Mouse (Mus musculus) kidney, adult 18-20 months (tissue): ENCODE measurements at regions not wholly inside any gene's neighbourhood (a gene's known extent, or its start where the extent isn't known, plus 50 kb on each side); places are given as distances from the start of the nearest gene placed in this dataset.
A peak's percentile ranks its signal among the peaks of the same experiment; 100 is the strongest.

Experiments used
- DNase-seq: peaks from one replicate; pipeline ENCODE4 v3.0.0; 2021

DNA sequence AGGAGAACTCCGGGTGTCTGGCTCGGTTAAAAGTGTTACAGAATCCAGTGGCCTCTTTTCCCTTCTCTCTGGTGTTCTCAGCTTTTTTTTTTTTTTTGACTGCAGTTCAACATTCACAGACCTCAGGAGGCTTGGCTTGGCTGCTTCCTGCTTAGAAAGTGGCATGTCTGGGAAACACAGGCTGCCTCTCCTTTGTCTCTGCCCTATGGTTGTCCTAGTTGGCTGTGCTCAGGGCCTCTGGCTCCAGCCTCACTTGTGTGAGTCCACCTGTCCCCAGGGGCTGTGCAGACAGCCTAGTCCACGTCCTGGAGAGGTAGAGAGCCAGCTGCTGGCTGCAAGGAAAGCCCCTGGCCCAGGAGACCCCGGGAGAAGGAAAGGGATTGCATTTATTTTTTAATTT, 212.3 kb upstream of the Rbfox1 start:
- DNase-seq = no peak

DNA sequence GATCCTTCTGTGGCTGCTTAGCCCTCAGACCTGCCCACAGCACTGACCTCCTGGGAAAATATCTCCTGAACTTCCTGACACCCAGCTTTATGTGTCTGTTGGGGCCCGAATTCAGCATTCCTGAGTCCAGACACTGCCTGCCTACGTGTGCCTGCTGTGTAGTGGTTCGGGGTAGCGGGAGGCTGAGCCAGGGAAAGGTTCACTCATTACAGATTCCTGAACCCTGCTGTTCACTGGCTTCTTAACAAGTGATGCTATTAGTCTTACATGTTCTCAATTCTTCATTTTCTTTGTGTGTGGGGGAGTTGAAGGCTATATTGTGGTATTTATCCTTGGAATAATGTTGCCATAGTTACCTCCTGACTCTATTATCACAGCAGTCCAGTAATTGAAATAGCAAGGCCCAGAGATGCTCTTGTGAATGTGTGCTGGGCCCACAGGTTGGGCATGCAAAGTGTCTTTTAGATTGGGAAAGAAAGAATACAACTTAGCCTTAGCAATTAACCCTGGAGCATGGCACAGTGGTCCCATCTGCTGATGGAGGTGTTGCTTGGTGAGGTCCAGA, 216.7 kb upstream of the Rbfox1 start:
- no peak for DNase-seq

DNA sequence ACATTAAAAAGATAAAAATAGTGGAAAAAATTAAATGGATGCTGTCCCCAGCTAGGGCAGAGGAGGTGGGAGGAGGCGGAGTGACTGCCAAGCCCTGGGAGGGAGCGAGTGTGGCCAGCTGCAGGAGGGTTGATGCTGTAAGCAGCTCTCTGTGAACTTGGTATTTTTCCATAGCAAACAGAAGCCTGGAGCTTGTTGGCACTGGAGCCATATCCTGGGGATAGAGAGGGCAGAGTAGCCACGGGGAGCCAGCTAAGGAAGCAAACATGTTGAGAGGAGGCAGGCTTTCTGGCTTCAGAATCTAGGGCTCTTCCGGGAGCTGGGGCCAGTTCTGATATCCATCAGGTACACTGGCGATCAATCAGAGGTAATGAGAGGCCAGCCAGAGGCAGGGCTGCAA, 223.2 kb upstream of the Rbfox1 start:
- peak; percentile 12 for DNase-seq

DNA sequence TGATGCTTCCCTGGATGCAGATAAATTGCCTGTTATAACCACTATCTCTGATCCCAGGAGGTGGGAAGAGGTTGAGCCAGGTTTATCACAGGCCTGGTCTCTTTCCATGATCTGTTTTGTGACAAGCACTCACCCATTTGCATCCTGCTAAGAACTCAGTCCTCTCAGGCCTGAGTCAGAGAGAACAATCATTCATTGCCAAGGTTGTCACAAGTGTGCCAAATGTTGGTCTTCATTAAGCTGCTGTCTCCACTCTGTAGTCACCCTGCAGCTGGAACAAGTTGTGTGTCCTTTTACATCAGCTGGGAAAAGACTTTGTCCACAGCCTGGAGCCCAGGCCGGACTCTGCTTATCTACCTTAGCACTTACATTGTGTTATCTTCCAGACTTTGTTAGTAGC, 233.6 kb upstream of the Rbfox1 start:
- no peak for DNase-seq

DNA sequence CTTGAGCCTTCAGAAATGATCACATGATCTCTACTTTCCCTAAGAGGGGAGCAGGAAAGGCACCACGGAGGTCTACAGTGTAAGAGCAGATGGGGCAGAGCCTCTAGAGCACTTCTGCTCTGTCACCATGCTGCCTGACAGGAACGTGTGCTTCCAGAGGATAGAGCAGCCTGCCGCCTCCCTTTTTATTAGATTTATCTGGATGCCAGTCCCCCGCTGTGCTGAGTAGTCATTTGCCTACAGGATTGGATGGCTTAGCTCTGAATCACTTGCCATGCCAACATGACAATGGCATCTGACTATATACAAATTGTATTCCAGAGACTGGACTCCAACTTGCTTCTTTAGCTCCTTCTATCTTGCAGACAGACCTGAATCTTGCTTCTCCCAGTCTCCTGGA, 234.2 kb upstream of the Rbfox1 start:
- DNase-seq = no peak

DNA sequence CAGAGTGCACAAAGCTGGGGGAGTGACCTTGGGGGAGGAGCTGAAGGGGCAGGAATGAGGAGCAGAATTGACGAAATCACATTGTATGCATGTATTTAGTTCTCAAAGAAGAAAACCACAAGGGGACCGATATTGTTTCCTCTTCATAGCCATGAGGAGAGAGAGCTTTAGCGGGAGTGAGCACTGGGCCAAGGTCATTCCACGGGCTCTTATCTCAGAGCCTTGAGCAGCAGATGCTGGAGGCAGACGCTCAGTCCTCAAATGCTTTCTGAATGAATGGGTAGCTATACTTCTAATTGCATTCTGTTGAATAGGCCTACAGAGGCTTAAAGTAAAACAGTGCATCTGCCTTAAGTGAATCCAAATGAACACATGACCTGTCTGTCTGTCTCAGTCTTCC, 245.2 kb upstream of the Rbfox1 start:
- DNase-seq = no peak

DNA sequence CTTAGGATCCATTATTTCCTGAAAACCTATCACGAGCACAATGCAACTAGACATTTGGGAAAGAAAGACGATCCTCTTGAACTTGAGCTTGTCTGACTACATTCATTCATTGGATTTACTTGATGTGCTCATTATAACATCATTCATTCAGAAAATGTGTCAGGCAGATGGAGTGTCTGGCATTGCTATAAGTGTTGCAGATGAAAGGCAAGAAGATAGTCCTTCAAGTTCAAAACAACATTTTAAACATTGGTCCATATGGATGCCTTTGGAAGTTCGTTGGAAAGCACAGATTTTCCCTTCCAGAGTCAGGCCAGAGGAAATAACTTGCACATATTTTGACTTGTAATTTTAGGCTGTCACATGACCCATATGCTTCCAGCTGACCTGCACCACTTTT, 255.2 kb upstream of the Rbfox1 start:
- DNase-seq = no peak

DNA sequence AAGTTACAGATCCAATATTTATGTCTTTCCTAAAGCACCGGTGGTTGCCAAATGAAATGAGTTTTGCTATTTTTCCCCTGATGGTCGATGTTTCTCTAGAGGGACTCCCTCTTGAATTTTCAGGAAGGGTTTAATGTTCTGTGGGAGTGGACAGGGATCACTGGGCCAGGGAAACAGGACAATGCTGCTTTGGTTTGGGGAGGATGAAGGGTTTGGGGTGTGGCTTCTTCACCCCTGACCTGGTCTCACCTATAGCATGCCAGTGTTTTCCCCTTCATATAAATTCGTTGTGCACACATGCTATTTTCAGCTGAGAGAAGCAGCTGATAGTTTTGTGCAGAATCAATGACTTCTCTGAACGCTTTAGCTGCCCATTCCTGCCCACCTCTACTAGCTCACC, 257.2 kb upstream of the Rbfox1 start:
- DNase-seq = no peak

DNA sequence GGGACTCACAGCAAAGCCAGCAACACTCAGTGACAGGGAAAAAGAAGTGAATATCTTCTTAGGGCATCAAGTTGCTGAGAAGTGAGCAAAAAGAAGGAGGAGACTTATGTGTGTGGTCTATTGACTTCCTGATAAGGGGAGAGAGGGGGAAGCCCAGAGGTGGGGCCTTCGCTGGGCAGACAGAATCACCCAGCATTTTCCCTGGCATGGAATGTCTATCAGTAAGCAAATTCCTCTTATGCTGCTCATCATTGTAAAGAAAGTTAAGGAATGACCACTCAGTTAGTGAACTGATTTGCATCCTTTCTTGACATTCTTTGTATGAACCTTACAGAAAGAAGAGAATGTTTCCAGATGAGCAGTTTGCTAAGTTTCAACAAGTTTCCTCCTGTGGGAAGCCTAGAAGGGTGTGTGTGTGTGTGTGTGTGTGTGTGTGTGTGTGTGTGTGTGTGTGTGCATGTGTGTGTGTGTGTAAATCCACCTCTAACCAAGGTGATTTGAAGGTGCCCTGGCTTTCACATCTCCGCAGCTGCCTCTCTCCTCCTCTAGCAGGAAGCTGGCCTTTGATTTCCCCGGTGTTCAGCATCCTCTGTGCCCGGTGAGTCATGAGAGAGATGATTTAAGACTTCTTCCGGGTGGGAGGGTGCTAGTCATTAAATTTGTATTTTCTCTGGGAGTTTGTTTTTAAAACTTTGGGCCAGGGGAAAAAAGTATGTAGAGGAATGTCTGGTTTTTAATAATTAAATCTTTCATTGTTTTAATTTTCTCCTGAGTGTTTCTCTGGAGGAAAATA, 257.8 kb upstream of the Rbfox1 start:
- no peak for DNase-seq

DNA sequence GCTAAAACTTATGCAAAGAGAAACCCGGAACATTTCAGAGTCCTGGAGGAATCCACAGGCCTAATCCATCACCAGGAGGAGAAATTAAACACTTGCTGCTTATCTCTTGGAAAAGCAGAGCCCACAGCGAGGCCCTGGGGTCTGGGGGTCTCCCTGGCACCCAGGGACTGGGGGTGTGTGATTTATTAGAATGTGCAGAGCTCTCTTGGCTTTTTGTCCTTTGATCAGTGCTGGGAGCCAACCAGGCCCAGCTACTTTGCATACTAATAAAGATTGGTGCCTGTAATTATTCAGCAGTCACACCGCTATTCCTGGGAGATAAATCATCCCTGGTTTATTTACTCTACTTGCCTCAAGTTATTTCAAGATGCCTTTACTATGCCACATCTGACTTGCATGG, 260.0 kb upstream of the Rbfox1 start:
- peak; percentile 4 for DNase-seq

DNA sequence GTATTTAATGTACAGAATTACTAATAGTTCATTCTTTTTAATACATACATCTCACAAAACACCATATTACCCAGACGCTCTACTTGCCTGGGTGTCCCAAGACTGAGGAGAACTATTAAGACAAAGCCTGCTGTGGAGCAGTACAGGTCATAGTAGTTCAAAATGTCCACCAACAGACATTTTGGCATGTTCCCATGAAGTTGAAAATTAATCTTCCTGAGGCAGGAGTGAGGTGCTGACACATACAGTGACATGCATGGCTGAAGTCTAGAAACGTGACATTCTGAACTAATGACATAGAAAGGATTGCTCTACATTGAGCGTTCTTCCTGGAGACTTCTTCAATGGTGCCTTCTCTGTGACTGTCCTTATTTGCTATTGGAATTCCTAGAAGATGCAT, 264.6 kb upstream of the Rbfox1 start:
- no peak for DNase-seq

DNA sequence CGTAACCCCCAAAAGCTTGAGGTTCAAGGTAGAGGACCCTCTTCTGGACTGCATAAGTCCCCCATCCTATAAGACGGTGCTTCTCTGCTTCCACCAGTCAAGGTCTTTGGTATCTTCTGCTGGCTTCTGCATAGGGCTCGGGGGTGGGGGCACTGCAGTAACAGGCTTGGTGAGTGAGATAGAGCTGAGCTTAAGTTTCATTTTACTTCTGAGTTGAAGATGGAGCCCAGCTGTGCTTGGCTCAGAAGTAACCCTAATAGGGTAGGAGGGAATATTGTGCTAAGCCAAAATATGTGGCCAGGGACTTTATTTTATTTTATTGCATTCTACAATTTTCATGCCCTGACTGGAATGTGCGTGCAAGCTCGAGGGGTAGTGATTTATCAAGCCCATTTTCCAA, 268.8 kb upstream of the Rbfox1 start:
- DNase-seq = no peak

DNA sequence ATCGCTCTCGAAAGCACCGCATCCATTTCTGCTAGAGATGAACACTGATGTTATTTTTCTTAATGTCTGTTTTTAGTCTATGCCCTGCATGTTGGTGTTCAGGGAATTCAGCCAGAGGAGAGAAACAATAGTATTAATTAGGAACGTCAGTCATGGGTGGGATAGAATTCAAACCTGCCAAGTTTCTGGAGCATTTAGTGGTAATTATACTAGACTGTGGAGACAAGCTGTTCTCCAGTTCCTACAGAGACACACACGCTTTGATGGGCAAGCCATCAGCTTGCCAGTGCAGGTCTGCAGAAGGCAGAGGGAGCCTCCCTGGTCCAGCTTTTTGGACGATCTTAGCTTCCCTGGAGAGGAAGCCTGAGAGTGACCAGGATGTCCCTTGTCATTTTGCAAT, 289.8 kb upstream of the Rbfox1 start:
- DNase-seq = no peak

DNA sequence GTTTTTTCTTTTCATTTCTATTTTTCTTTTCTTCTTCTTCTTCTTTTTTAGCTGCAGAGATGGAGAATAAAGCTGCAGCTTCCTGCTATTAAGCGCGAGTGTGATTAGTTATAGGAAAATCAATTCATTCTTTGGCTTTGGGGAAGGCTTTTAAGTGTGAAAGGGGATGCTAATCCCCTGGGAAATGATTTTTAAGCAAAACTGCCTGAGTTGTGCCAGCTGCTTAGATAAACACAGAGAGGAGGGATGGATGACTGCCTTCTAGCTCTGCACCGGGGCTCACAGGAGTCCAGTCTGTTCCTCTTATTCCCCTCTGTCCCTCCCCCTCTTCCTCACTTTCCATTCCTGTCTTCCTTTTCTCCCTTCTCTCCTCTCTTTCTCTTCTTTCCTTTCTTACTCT, 306.8 kb upstream of the Rbfox1 start:
- DNase-seq = no peak

DNA sequence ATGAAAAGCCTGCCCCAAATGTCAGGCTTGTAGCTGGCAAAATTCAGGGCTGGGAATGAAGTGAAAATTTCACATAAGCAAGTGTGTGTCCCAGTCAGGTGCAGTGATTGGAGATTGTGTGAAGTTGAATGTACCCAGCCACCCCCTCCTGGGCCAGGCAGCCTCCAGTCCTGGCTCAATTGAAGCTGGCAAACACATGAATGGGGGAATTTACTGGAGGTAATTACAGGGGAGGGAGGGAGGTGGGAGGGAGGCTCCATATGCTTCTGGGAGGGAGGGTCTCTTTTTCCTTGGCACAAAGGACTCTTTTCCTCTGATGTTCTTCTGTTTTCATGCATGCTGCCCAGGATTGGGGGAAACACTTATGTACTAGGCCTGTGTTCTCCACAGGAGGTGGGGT, 312.4 kb upstream of the Rbfox1 start:
- DNase-seq = no peak

DNA sequence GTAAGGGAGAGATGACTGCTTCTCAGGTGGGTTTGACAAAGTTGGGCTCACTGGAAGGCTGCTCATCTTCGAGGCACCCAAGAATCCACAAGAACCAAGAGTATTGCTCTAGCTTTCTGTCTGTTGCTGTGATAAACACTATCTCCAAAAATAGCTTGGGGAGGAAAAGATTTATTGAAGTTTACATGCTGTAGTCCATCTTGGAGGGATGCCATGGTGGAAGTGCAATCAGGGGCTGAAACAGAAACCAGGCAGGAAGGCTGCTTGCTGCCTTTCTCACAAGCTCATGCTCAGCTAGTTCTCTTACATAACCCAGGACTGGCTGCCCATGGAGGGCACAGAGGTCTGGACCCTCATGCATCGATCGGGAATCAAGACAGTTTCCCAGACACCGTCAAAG, 314.5 kb upstream of the Rbfox1 start:
- no peak for DNase-seq

DNA sequence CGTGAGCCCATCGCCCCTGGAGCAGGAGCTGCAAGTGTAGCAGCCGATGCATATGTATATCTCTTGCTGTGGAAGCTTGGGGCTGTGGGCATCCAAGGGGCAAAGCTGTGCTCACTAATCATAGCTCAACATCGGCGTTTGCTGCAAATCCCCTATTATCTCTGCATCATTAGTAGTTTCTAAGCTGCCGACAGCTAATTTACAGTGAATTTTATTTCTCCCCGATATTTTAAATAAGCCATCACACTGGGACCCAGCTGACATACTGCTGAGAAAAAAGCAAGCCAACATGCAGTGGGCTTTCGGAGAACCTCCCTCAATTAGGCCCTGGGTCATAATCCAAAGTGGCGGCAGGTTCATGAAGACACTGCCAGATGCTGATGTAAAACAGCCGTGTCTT, 313.3 kb upstream of the Eef2kmt start:
- DNase-seq = no peak

DNA sequence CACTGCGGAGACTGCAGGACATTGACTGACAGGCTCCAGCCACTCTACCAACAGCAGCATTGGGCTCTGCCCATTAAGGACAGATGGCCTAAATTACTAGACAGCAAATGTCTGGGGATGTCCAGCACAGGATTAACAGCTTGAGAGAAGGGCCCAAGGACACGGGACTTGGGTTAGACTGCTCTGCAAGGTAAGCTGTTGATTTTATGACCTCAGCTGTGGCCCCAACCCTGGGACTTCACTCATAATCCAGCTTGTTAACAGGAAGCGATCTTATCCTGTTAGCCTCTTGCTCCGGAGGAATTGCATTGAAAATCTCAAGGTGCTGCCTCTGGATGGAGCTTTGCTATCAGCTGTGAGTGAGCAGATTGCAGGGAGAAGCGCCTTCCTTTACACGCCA, 293.2 kb upstream of the Eef2kmt start:
- DNase-seq = no peak

DNA sequence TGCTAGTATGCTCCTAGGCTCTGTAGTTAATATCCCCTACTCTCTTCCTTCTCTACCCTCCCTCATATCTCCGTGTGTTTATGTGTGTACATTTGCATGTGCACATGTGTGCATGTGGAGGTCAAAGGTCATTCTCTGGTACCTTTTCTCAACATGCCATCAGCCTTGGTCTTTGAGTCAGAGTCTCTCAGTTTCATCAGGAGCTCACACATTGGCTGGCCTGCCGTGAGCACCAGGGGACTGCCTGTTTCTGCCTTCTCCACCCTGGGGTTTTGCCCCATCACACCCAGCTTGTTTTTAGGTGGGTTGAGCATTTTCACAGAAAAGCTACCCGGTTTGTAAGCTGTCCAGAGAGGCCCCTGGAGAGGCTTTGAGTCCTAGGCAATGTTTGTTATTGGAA, 292.8 kb upstream of the Eef2kmt start:
- no peak for DNase-seq

DNA sequence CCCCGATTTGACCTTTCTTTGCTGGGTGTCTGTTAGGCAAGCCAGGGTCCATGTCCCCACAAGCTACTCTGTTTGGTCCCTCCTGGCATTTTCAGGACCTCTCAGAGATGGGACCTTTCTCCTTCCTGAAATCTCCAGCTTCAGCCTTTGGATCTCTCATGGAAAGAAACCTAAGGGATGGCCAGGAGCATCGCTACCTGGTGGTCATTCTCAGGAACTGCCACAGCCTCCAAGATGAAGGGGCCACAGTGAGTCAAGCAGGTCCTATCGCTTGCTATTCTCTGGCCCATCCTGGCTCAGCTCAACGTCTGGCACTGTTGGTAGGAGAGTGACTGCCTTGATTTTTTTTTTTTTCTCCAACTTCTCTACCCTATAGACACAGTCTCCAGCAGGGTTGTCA, 291.0 kb upstream of the Eef2kmt start:
- DNase-seq = no peak

DNA sequence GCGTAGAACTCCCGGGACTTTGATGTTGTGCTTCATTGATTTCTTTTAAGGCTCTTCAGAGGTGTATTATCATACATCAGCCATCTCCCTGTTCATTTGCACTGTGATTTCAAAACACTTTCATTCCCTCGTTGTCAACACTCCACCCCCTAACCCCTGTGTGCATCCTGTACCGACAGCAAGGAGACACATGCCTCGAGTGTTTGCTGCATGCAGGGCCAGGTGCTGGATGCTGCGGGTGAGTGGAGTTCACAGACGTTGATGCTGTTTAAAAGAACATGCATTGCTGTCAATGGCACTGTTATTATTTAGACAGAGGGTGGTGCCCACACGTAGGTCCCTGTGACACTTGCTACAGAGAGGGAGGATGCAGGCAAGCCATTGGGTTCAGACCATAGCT, 290.0 kb upstream of the Eef2kmt start:
- DNase-seq = no peak

DNA sequence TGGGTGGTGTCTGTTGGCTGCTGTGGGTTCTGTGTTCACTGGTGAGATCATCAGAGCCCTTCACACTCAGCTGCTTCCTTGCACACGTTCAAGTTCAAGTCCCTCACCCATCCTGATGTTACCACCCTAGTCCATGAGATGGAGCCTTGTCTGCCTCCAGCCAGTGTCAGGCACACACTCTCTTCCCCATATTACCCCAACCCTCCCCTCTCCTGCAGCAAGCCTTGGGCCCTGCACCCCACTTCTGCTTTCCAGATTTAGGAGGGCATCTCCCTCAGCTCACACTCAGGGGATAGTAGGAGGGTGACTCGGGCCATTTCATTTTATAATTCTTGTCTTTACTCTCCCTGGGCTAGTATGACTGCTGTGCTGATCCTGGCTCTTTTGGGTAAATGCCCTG, 288.7 kb upstream of the Eef2kmt start:
- no peak for DNase-seq

DNA sequence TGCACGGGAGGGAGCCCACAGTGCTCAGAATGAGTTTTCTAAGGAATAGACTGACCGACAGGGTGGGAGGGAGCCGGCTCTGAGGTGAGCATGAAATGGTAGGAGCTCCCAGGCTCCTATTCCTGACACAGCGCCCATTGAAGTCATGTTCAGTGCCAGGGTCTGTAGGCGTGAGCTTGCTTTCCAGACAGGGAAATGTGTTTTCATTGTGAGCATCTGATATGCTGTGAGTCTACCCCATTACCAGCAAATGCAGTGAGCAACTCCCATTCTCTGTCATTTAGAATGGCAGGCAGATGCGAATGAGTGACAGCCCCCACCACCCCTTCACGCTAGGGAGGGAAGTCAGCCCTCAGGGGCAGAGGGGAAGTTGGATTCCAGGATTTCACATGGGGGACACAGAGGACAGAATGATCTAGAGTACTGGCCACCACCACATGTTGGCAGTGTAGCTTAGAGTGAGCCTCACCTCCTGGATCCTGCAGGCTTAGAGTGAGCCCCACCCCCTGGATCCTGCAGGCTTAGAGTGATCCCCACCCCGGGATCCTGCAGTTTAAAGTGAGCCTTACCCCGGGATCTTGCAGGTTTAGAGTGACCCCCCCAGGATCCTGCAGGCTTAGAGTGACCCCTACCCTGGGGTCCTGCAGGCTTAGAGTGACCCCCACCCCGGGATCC, 283.2 kb upstream of the Eef2kmt start:
- no peak for DNase-seq
